Mouse (Mus musculus) lung, embryonic 16.5 days (tissue): Measurements from ENCODE around the gene Atp5j2. TPM values are rescaled to one million over a fixed set of nuclear protein-coding genes. Genes with fewer than 3 reads are reported as not detected.

ENCODE experiments used
- ATAC-seq: fragments of 200-750 bp; cut with Nextera tagmentation; 2 replicates; pipeline ENCODE4 v1.8.0; 2017; ENCODE audit warnings: low read depth, mild to moderate bottlenecking, moderate library complexity
- H3K27ac ChIP-seq: fragments of 300-500 bp; sonication (generic); 2 replicates; pipeline ENCODE4 v1.5.1; 2014; ENCODE audit warnings: mild to moderate bottlenecking, control low read depth, low read length
- H3K27me3 ChIP-seq: fragments of 300-500 bp; sonication (generic); 2 replicates; pipeline ENCODE4 v1.6.1; 2014; ENCODE audit warnings: low read depth, low read length, mixed read lengths; ENCODE audit not compliant: control insufficient read depth, insufficient read depth
- H3K36me3 ChIP-seq: fragments of 300-500 bp; sonication (generic); 2 replicates; pipeline ENCODE4 v1.6.1; 2014; ENCODE audit warnings: low read length; ENCODE audit not compliant: control insufficient read depth, insufficient read depth
- H3K4me1 ChIP-seq: fragments of 300-500 bp; sonication (generic); replicated peaks from 2 replicates; pipeline ENCODE4 v1.6.1; 2014; ENCODE audit warnings: low read length, mixed read lengths; ENCODE audit not compliant: control insufficient read depth, insufficient read depth
- H3K4me2 ChIP-seq: fragments of 300-500 bp; sonication (generic); 2 replicates; pipeline ENCODE4 v1.6.1; 2014; ENCODE audit warnings: low read depth, low read length, control low read depth
- H3K4me3 ChIP-seq: fragments of 300-500 bp; sonication (generic); 2 replicates; pipeline ENCODE4 v1.5.1; 2014; ENCODE audit warnings: mild to moderate bottlenecking, low read length, control low read depth
- H3K9ac ChIP-seq: fragments of 300-500 bp; sonication (generic); 2 replicates; pipeline ENCODE4 v1.6.1; 2014; ENCODE audit warnings: low read length, control low read depth
- H3K9me3 ChIP-seq: fragments of 300-500 bp; sonication (generic); 2 replicates; pipeline ENCODE4 v1.6.1; 2016; ENCODE audit warnings: low read length; ENCODE audit not compliant: control insufficient read depth
- WGBS: fragments of 180-500 bp; shearing (Covaris S2); extraction: QIAGEN DNeasy Blood & Tissue Kit; methylation state at CpG from one replicate; pipeline ENCODE4 v1.1.7; 2014; 5-methylcytosine and 5-hydroxymethylcytosine counted together
- polyA plus RNA-seq: library from polyadenylated mRNA; unstranded; fragments of >200 nt; fragmentation: Nextera tagmentation; extraction: Ambion mirVana; gene quantifications from 2 replicates; pipeline ENCODE4 v1.2.1, GENCODE M21; 2015

Gene Atp5j2
- polyA plus RNA-seq, 1 experiment from 2014 or later = 734 TPM

GRCm38 (mm10) chr5:145207385-145207784 lies 15.5 kb upstream of the Atp5j2 start:
- Histone ChIP-seq H3K36me3 (peaks cover 18% of the 10 kb centered on the region), H3K4me2 (no peak overlapping the region), H3K4me3 (no peak overlapping the region), H3K9me3 (no peaks in the 10 kb centered on the region), H3K27ac (no peak overlapping the region), H3K27me3 (no peaks in the 10 kb centered on the region), H3K4me1 (peaks cover 10% of the 10 kb centered on the region), H3K9ac (no peak overlapping the region)
- 97% methylated on average over 6 of the region's 6 CpGs for WGBS
- no peak for ATAC-seq

- peak overlapping the region; percentile 51 for H3K9ac ChIP-seq
- 14% methylated on average over 9 of the region's 9 CpGs for WGBS
- H3K4me3 ChIP-seq = peak overlapping the region; percentile 77
- ATAC-seq = no peak
- H3K36me3 ChIP-seq = peaks cover 7% of the 10 kb centered on the region; the same call in 1 of the 2 replicates
- H3K27ac ChIP-seq = 0 out of 2 replicates have a peak overlapping the region, but pooled peaks have one; percentile 15
- peak overlapping the region; percentile 72 for H3K4me2 ChIP-seq
- peaks cover 19% of the 10 kb centered on the region for H3K4me1 ChIP-seq
- no peaks in the 10 kb centered on the region for H3K27me3 ChIP-seq
- no peaks in the 10 kb centered on the region for H3K9me3 ChIP-seq
Observed at GRCm38 (mm10) chr5:145205041-145205440, 13.2 kb upstream of the Atp5j2 start.

- Histone ChIP-seq H3K9me3 (no peaks in the 10 kb centered on the region), H3K36me3 (peaks cover 5% of the 10 kb centered on the region; the same call in 1 of the 2 replicates), H3K9ac (peak within 1 kb of the TSS; percentile 79), H3K4me3 (peak within 1 kb of the TSS; percentile 77), H3K27ac (peak within 1 kb of the TSS; percentile 95), H3K4me2 (peak within 1 kb of the TSS; percentile 72), H3K27me3 (no peaks in the 10 kb centered on the region), H3K4me1 (peaks cover 19% of the 10 kb centered on the region)
- under 1% methylated on average over 22 of the region's 22 CpGs for WGBS
- peak; percentile 97 for ATAC-seq
Observed at GRCm38 (mm10) chr5:145203936-145204691, 12.3 kb upstream of the Atp5j2 start, which contains the start of gene Zkscan5. Gene Zkscan5 (plus strand): TSS chr5:145204562.

GRCm38 (mm10) chr5:145202446-145202845 lies 10.6 kb upstream of the Atp5j2 start:
- no peak for ATAC-seq
- H3K4me2 ChIP-seq = no peak overlapping the region
- H3K9me3 ChIP-seq = no peaks in the 10 kb centered on the region
- no peak overlapping the region for H3K27ac ChIP-seq
- peaks cover 3% of the 10 kb centered on the region; the same call in 1 of the 2 replicates for H3K36me3 ChIP-seq
- no peak overlapping the region for H3K4me3 ChIP-seq
- WGBS = 43% methylated on average over 3 of the region's 3 CpGs
- H3K27me3 ChIP-seq = no peaks in the 10 kb centered on the region
- no peak overlapping the region for H3K9ac ChIP-seq
- peaks cover 19% of the 10 kb centered on the region for H3K4me1 ChIP-seq

GRCm38 (mm10) chr5:145201321-145201991 lies 9.6 kb upstream of the Atp5j2 start, which contains the start of gene Zkscan14:
Gene Zkscan14 (minus strand): TSS chr5:145201868.
- WGBS = under 1% methylated on average over 37 of the region's 37 CpGs
- Histone ChIP-seq H3K4me2 (peak within 1 kb of the TSS; percentile 85), H3K4me3 (peak within 1 kb of the TSS; percentile 70), H3K9ac (peak within 1 kb of the TSS; percentile 78), H3K27ac (peak within 1 kb of the TSS; percentile 23; the same call in 1 of the 2 replicates), H3K9me3 (no peaks in the 10 kb centered on the region), H3K27me3 (no peaks in the 10 kb centered on the region), H3K4me1 (peaks cover 19% of the 10 kb centered on the region), H3K36me3 (peaks cover 2% of the 10 kb centered on the region; the same call in 1 of the 2 replicates)
- ATAC-seq = no peak

GRCm38 (mm10) chr5:145200387-145200786 lies 8.5 kb upstream of the Atp5j2 start:
- Histone ChIP-seq H3K9me3 (no peaks in the 10 kb centered on the region), H3K4me2 (no peak overlapping the region; the same call in 1 of the 2 replicates), H3K4me3 (no peak overlapping the region), H3K27me3 (no peaks in the 10 kb centered on the region), H3K9ac (no peak overlapping the region), H3K36me3 (peaks cover 11% of the 10 kb centered on the region), H3K27ac (no peak overlapping the region), H3K4me1 (peaks cover 13% of the 10 kb centered on the region)
- ATAC-seq = no peak
- WGBS = 69% methylated on average over 7 of the region's 7 CpGs

GRCm38 (mm10) chr5:145190875-145191798 lies 725 bp downstream of the Atp5j2 start:
- H3K36me3 ChIP-seq = peaks cover 31% of the 10 kb centered on the region
- peak overlapping the region; percentile 75 for H3K27ac ChIP-seq
- H3K27me3 ChIP-seq = no peaks in the 10 kb centered on the region
- no peaks in the 10 kb centered on the region for H3K9me3 ChIP-seq
- peak overlapping the region; percentile 87 for H3K9ac ChIP-seq
- WGBS = under 1% methylated on average over 41 of the region's 41 CpGs
- peaks cover 16% of the 10 kb centered on the region for H3K4me1 ChIP-seq
- peak overlapping the region; percentile 60 for H3K4me3 ChIP-seq
- H3K4me2 ChIP-seq = peak overlapping the region; percentile 67
- ATAC-seq = peak; percentile 93

GRCm38 (mm10) chr5:145190373-145190772 lies 1.5 kb downstream of the Atp5j2 start:
- peak overlapping the region; percentile 67 for H3K4me2 ChIP-seq
- WGBS = 43% methylated on average over 5 of the region's 5 CpGs
- no peak overlapping the region for H3K27ac ChIP-seq
- no peak for ATAC-seq
- H3K4me3 ChIP-seq = peak overlapping the region; percentile 60
- no peaks in the 10 kb centered on the region for H3K27me3 ChIP-seq
- H3K9me3 ChIP-seq = no peaks in the 10 kb centered on the region
- peaks cover 16% of the 10 kb centered on the region for H3K4me1 ChIP-seq
- H3K36me3 ChIP-seq = peaks cover 31% of the 10 kb centered on the region
- peak overlapping the region; percentile 87 for H3K9ac ChIP-seq
